Mouse (Mus musculus) neural tube, embryonic 12.5 days (tissue): ENCODE results near the gene Nos1. TPM values are rescaled to one million over a fixed set of nuclear protein-coding genes. Genes with fewer than 3 reads are reported as not detected.
A peak's percentile ranks its signal among the peaks of the same experiment; 100 is the strongest.

Experiments used
- ATAC-seq: fragments of 200-750 bp; cut with Nextera tagmentation; 2 replicates; pipeline ENCODE4 v1.8.0; 2017; ENCODE audit warnings: low read depth, mild to moderate bottlenecking, moderate TSS enrichment, moderate library complexity; ENCODE audit not compliant: low FRiP score
- H3K27ac ChIP-seq: fragments of 300-500 bp; sonication (generic); 2 replicates; pipeline ENCODE4 v1.5.1; 2016
- H3K27me3 ChIP-seq: fragments of 300-500 bp; sonication (generic); replicated peaks from 2 replicates; pipeline ENCODE4 v1.6.1; 2016; ENCODE audit warnings: mild to moderate bottlenecking
- H3K36me3 ChIP-seq: fragments of 300-500 bp; sonication (generic); 2 replicates; pipeline ENCODE4 v1.6.1; 2016; ENCODE audit warnings: mild to moderate bottlenecking
- H3K4me1 ChIP-seq: fragments of 300-500 bp; sonication (generic); 2 replicates; pipeline ENCODE4 v1.6.1; 2016
- H3K4me2 ChIP-seq: fragments of 300-500 bp; sonication (generic); replicated peaks from 2 replicates; pipeline ENCODE4 v1.6.1; 2016; ENCODE audit warnings: mild to moderate bottlenecking
- H3K4me3 ChIP-seq: fragments of 300-500 bp; sonication (generic); 2 replicates; pipeline ENCODE4 v1.5.1; 2016
- H3K9ac ChIP-seq: fragments of 300-500 bp; sonication (generic); 2 replicates; pipeline ENCODE4 v1.6.1; 2016; ENCODE audit warnings: mild to moderate bottlenecking
- H3K9me3 ChIP-seq: fragments of 300-500 bp; sonication (generic); 2 replicates; pipeline ENCODE4 v1.6.1; 2016; ENCODE audit warnings: mild to moderate bottlenecking
- WGBS: fragments of 180-500 bp; shearing (Covaris S2); methylation state at CpG from one replicate; pipeline ENCODE4 v1.1.7; 2016; 5-methylcytosine and 5-hydroxymethylcytosine counted together
- polyA plus RNA-seq: library from polyadenylated mRNA; unstranded; fragments of >200 nt; fragmentation: Nextera tagmentation; extraction: Ambion mirVana; gene quantifications from 2 replicates; pipeline ENCODE4 v1.2.1, GENCODE M21; 2016

Gene Nos1
- polyA plus RNA-seq: 1.00 and 1.1 TPM in 2 replicates

- no peaks in the 10 kb centered on the region for H3K9me3 ChIP-seq
- WGBS: 27% methylated on average over 10 of the region's 10 CpGs
- H3K27me3 ChIP-seq: no peaks in the 10 kb centered on the region
- no peaks in the 10 kb centered on the region for H3K36me3 ChIP-seq
- H3K4me2 ChIP-seq: no peak within 1 kb of the TSS
- no peak within 1 kb of the TSS for H3K4me3 ChIP-seq
- H3K9ac ChIP-seq: 0 out of 2 replicates have a peak within 1 kb of the TSS, but pooled peaks have one; percentile 5
- H3K4me1 ChIP-seq: peaks cover 5% of the 10 kb centered on the region; the same call in 1 of the 2 replicates
- ATAC-seq: no peak
- no peak within 1 kb of the TSS for H3K27ac ChIP-seq
Measured at GRCm38 (mm10) chr5:117780681-117781080, at the start of gene Nos1. TSS of gene Nos1 (plus strand) at chr5:117781032.

GRCm38 (mm10) chr5:117731311-117731710 lies 49.5 kb upstream of the Nos1 start:
- ATAC-seq: no peak
- Histone ChIP-seq H3K9me3 (no peaks in the 10 kb centered on the region), H3K9ac (no peak overlapping the region), H3K36me3 (no peaks in the 10 kb centered on the region), H3K27me3 (no peaks in the 10 kb centered on the region), H3K4me3 (no peak overlapping the region), H3K4me2 (no peak overlapping the region), H3K27ac (no peak overlapping the region), H3K4me1 (no peaks in the 10 kb centered on the region)
- WGBS: 69% methylated on average over 6 of the region's 6 CpGs

- no peak overlapping the region for H3K27ac ChIP-seq
Measured at GRCm38 (mm10) chr5:117744654-117745178, 36.1 kb upstream of the Nos1 start.

GRCm38 (mm10) chr5:117749353-117749752 lies 31.5 kb upstream of the Nos1 start:
- Histone ChIP-seq H3K4me1 (peaks cover 4% of the 10 kb centered on the region; the same call in 1 of the 2 replicates), H3K9ac (no peak overlapping the region), H3K27ac (no peak overlapping the region), H3K27me3 (no peaks in the 10 kb centered on the region), H3K4me3 (no peak overlapping the region), H3K36me3 (no peaks in the 10 kb centered on the region), H3K4me2 (no peak overlapping the region), H3K9me3 (no peaks in the 10 kb centered on the region)
- peak; percentile 33; the same call in 1 of the 2 replicates for ATAC-seq
- 15% methylated on average over 5 of the region's 5 CpGs for WGBS

More at GRCm38 (mm10) chr5:117744654-117745178, 36.1 kb upstream of the Nos1 start:
- no peaks in the 10 kb centered on the region for H3K9me3 ChIP-seq
- no peaks in the 10 kb centered on the region for H3K27me3 ChIP-seq
- no peak overlapping the region for H3K9ac ChIP-seq
- no peaks in the 10 kb centered on the region for H3K36me3 ChIP-seq
- no peak for ATAC-seq
- H3K4me3 ChIP-seq: no peak overlapping the region
- no peak overlapping the region for H3K4me2 ChIP-seq
- H3K4me1 ChIP-seq: peaks cover 4% of the 10 kb centered on the region; the same call in 1 of the 2 replicates
- 78% methylated on average over 11 of the region's 11 CpGs for WGBS

GRCm38 (mm10) chr5:117757696-117758482 lies 22.9 kb upstream of the Nos1 start:
- Histone ChIP-seq H3K27me3 (no peaks in the 10 kb centered on the region), H3K9me3 (peaks cover 6% of the 10 kb centered on the region; the same call in 1 of the 2 replicates), H3K27ac (no peak overlapping the region), H3K4me1 (no peaks in the 10 kb centered on the region), H3K9ac (no peak overlapping the region), H3K4me2 (no peak overlapping the region), H3K36me3 (peaks cover 5% of the 10 kb centered on the region; the same call in 1 of the 2 replicates), H3K4me3 (no peak overlapping the region)
- ATAC-seq: no peak
- WGBS: 38% methylated on average over 12 of the region's 12 CpGs

GRCm38 (mm10) chr5:117761181-117761832 lies 19.5 kb upstream of the Nos1 start:
- H3K27ac ChIP-seq: no peak overlapping the region
- H3K27me3 ChIP-seq: no peaks in the 10 kb centered on the region
- no peaks in the 10 kb centered on the region for H3K4me1 ChIP-seq
- 76% methylated on average over 9 of the region's 9 CpGs for WGBS
- peaks cover 16% of the 10 kb centered on the region; the same call in 1 of the 2 replicates for H3K36me3 ChIP-seq
- no peak overlapping the region for H3K9ac ChIP-seq
- no peak overlapping the region for H3K4me2 ChIP-seq
- peaks cover 6% of the 10 kb centered on the region; the same call in 1 of the 2 replicates for H3K9me3 ChIP-seq
- ATAC-seq: no peak
- H3K4me3 ChIP-seq: no peak overlapping the region

GRCm38 (mm10) chr5:117764496-117764895 lies 16.3 kb upstream of the Nos1 start:
- Histone ChIP-seq H3K27me3 (no peaks in the 10 kb centered on the region), H3K9ac (no peak overlapping the region), H3K9me3 (peaks cover 6% of the 10 kb centered on the region; the same call in 1 of the 2 replicates), H3K36me3 (peaks cover 16% of the 10 kb centered on the region; the same call in 1 of the 2 replicates), H3K4me3 (no peak overlapping the region), H3K4me1 (no peaks in the 10 kb centered on the region), H3K27ac (no peak overlapping the region), H3K4me2 (no peak overlapping the region)
- ATAC-seq: no peak
- 83% methylated on average over 9 of the region's 9 CpGs for WGBS

- H3K4me1 ChIP-seq: peaks cover 5% of the 10 kb centered on the region; the same call in 1 of the 2 replicates
- H3K4me3 ChIP-seq: no peak overlapping the region
- H3K9ac ChIP-seq: no peak overlapping the region
- H3K27me3 ChIP-seq: no peaks in the 10 kb centered on the region
- ATAC-seq: no peak
- no peak overlapping the region for H3K4me2 ChIP-seq
- 66% methylated on average over 11 of the region's 11 CpGs for WGBS
- no peak overlapping the region for H3K27ac ChIP-seq
- H3K36me3 ChIP-seq: no peaks in the 10 kb centered on the region
- no peaks in the 10 kb centered on the region for H3K9me3 ChIP-seq
Measured at GRCm38 (mm10) chr5:117779175-117779574, 1.7 kb upstream of the Nos1 start.

- Histone ChIP-seq H3K27me3 (no peaks in the 10 kb centered on the region), H3K36me3 (no peaks in the 10 kb centered on the region), H3K27ac (no peak overlapping the region), H3K9me3 (no peaks in the 10 kb centered on the region), H3K4me2 (no peak overlapping the region), H3K9ac (no peak overlapping the region), H3K4me3 (no peak overlapping the region), H3K4me1 (peaks cover 5% of the 10 kb centered on the region; the same call in 1 of the 2 replicates)
- ATAC-seq: no peak
- WGBS: 67% methylated on average over 6 of the region's 6 CpGs
Measured at GRCm38 (mm10) chr5:117781178-117781577, 346 bp downstream of the Nos1 start.

- 71% methylated on average over 6 of the region's 6 CpGs for WGBS
- Histone ChIP-seq H3K36me3 (no peaks in the 10 kb centered on the region), H3K9me3 (no peaks in the 10 kb centered on the region), H3K4me1 (no peaks in the 10 kb centered on the region), H3K27ac (no peak overlapping the region), H3K27me3 (no peaks in the 10 kb centered on the region), H3K4me3 (no peak overlapping the region), H3K9ac (no peak overlapping the region), H3K4me2 (no peak overlapping the region)
- no peak for ATAC-seq
Measured at GRCm38 (mm10) chr5:117790071-117790470, 9.2 kb downstream of the Nos1 start.

GRCm38 (mm10) chr5:117791875-117792274 lies 11.0 kb downstream of the Nos1 start:
- Histone ChIP-seq H3K36me3 (no peaks in the 10 kb centered on the region), H3K9ac (no peak overlapping the region), H3K4me1 (no peaks in the 10 kb centered on the region), H3K4me2 (no peak overlapping the region), H3K9me3 (no peaks in the 10 kb centered on the region), H3K4me3 (no peak overlapping the region), H3K27me3 (no peaks in the 10 kb centered on the region), H3K27ac (no peak overlapping the region)
- no peak for ATAC-seq
- 80% methylated on average over 14 of the region's 14 CpGs for WGBS

- Histone ChIP-seq H3K9ac (no peak overlapping the region), H3K4me1 (no peaks in the 10 kb centered on the region), H3K9me3 (no peaks in the 10 kb centered on the region), H3K4me2 (no peak overlapping the region), H3K27me3 (no peaks in the 10 kb centered on the region), H3K27ac (no peak overlapping the region), H3K4me3 (no peak overlapping the region), H3K36me3 (no peaks in the 10 kb centered on the region)
- WGBS: 70% methylated on average over 9 of the region's 9 CpGs
- no peak for ATAC-seq
Measured at GRCm38 (mm10) chr5:117800849-117801248, 20.0 kb downstream of the Nos1 start.
